In the genomic region with DNA sequence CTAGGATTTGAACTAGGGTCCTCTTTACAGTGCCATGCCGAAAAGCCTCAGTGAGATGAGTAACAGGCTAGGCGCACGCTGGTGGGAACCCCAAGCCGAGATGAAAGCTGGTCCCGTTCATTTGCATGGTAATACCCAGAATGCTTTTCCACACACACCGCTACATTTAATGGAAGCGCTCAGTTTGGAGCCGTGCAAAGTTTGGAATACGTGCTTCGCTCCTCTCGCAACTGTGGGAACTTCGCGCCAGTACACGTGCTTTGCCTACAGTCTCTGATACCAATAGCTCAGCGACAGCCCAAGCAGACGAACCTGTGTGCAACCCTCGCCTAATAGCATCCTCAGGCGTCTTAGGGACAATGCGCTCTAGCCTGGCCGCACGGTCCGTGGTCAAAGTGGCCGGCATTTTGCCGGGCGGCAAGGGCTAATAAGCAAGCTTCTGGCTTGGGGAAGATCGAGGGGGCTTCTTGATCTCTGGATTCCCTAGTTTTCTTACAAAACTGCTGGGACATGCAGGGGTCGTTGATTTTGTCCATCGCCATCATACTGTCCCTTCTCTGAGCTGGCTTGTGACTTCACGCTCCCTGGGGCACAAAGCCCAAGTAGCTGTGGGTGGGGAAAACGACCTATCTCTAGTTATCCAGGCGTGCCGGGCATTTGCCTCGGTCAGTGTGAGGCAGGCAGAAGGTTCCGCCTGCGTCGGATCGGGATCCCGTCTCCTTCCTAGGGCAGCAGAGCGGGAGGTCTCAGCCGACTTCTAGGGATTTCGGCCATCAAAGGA, we compare ENCODE assay signal across 8 mouse cellular contexts. TPM values are rescaled to one million over a fixed set of nuclear protein-coding genes. Genes with fewer than 3 reads are reported as not detected.
DNase-seq lines count a peak whose midpoint lies in the region; ATAC-seq lines count a peak whose summit lies in the region.

A gene (plus strand): TSS at position 354 of the 781 bp plus-strand sequence.

- H3K4me3 ChIP-seq in intestine, embryonic 15.5 days (replicated peaks) = peak within 1 kb of the TSS; percentile 88

- under 1% methylated on average over 41 of the region's 41 CpGs for WGBS in intestine, embryonic 15.5 days

- H3K9ac ChIP-seq in intestine, embryonic 15.5 days = peak within 1 kb of the TSS; percentile 98

- H3K4me2 ChIP-seq in intestine, embryonic 15.5 days (replicated peaks) = peak within 1 kb of the TSS; percentile 98

- intact Hi-C loops in left cerebral cortex, postnatal 25 days (cut with DNase I) = loop anchor here (1.0 kb wide), 1 partner anchor 43 kb away; no protein-coding TSS in a partner anchor

- no peak; the same call in 1 of the 2 replicates for ATAC-seq in granulocyte monocyte progenitor cell, adult 5-6 weeks (replicated peaks; ENCODE audit: poor library complexity, severe bottlenecking)
- peak; percentile 30 for ATAC-seq in intestine, embryonic 15.5 days
- ATAC-seq in megakaryocyte-erythroid progenitor cell, adult 5-6 weeks (replicated peaks; ENCODE audit: low FRiP score, low TSS enrichment, poor library complexity, severe bottlenecking) = peak; percentile 27

- no peaks in the 10 kb centered on the region for H3K27me3 ChIP-seq in intestine, embryonic 15.5 days (replicated peaks)

- H3K4me1 ChIP-seq in intestine, embryonic 15.5 days (replicated peaks) = peaks cover 24% of the 10 kb centered on the region

- DNase-seq in 3T3-L1 (ENCODE audit: low read depth, low spot score) = peak; percentile 67
- DNase-seq in adipocyte (ENCODE audit: low spot score) = peak; percentile 47
- DNase-seq in embryo, embryonic 11 days = peak; percentile 81
- DNase-seq in left cerebral cortex, postnatal 25 days (ENCODE audit: low spot score in 2 of 2) = peak; percentile 56 to 57
- peak; percentile 30 to 34 for DNase-seq in right cerebral cortex, postnatal 36 days (ENCODE audit: low spot score in 2 of 2)

- 0 out of 2 replicates have a peak, but pooled peaks cover 3% of the 10 kb centered on the region for H3K36me3 ChIP-seq in intestine, embryonic 15.5 days

- H3K9me3 ChIP-seq in intestine, embryonic 15.5 days = no peaks in the 10 kb centered on the region

- H3K27ac ChIP-seq in intestine, embryonic 15.5 days = peak within 1 kb of the TSS; percentile 100

RNA-seq across cellular contexts. Expression of the gene that starts here (rescaled TPM):
- total RNA-seq in granulocyte monocyte progenitor cell, adult 5-6 weeks (2014; fragmentation: Nextera tagmentation) = 98.0 and 105 TPM in 2 replicates
- total RNA-seq in granulocyte monocyte progenitor cell, adult 5-6 weeks (2017) = 65.0 and 73.9 TPM in 2 replicates
- 34.2 and 36.1 TPM in 2 replicates for polyA plus RNA-seq in intestine, embryonic 15.5 days (2015; fragmentation: Nextera tagmentation; extraction: Ambion mirVana)
- total RNA-seq in left cerebral cortex, postnatal 25 days (2021) = 10 to 100 TPM; 40.6 to 40.9 TPM
- 89.5 and 92.4 TPM in 2 replicates for total RNA-seq in megakaryocyte-erythroid progenitor cell, adult 5-6 weeks (2014; fragmentation: Nextera tagmentation)
- total RNA-seq in megakaryocyte-erythroid progenitor cell, adult 5-6 weeks (2017) = 64.2 and 78.3 TPM in 2 replicates
